Mouse (Mus musculus) midbrain, postnatal 0 days (tissue): ENCODE data around the gene Nav3. TPM values are rescaled to one million over a fixed set of nuclear protein-coding genes. Genes with fewer than 3 reads are reported as not detected.

ENCODE experiments used
- ATAC-seq: fragments of 200-750 bp; cut with Nextera tagmentation; 2 replicates; pipeline ENCODE4 v1.8.0; 2017; ENCODE audit warnings: moderate number of reproducible peaks, mild to moderate bottlenecking, moderate TSS enrichment, moderate library complexity; ENCODE audit not compliant: low FRiP score
- DNase-seq: peaks from one replicate; pipeline ENCODE4 v3.0.0-alpha.2; 2015; ENCODE audit warnings: low spot score
- H3K27ac ChIP-seq: fragments of 300-500 bp; sonication (generic); 2 replicates; pipeline ENCODE4 v1.5.1; 2014; ENCODE audit warnings: low read depth, mild to moderate bottlenecking, low read length, mixed read lengths
- H3K27me3 ChIP-seq: fragments of 300-500 bp; sonication (generic); 2 replicates; pipeline ENCODE4 v1.6.1; 2014; ENCODE audit warnings: low read length, control low read depth, mixed read lengths; ENCODE audit not compliant: insufficient read depth
- H3K36me3 ChIP-seq: fragments of 300-500 bp; sonication (generic); 2 replicates; pipeline ENCODE4 v1.6.1; 2014; ENCODE audit warnings: low read length, control low read depth, mixed read lengths; ENCODE audit not compliant: insufficient read depth
- H3K4me1 ChIP-seq: fragments of 300-500 bp; sonication (generic); 2 replicates; pipeline ENCODE4 v1.6.1; 2014; ENCODE audit warnings: mild to moderate bottlenecking, control low read depth, antibody characterized with exemption, low read length, mixed read lengths; ENCODE audit not compliant: insufficient read depth
- H3K4me2 ChIP-seq: fragments of 300-500 bp; sonication (generic); 2 replicates; pipeline ENCODE4 v1.6.1; 2014; ENCODE audit warnings: low read depth, mild to moderate bottlenecking, low read length, mixed read lengths; ENCODE audit not compliant: poor library complexity, severe bottlenecking
- H3K4me3 ChIP-seq: fragments of 300-500 bp; sonication (generic); 2 replicates; pipeline ENCODE4 v1.5.1; 2014; ENCODE audit warnings: low read depth, mild to moderate bottlenecking, low read length, moderate library complexity
- H3K9ac ChIP-seq: fragments of 300-500 bp; sonication (generic); replicated peaks from 2 replicates; pipeline ENCODE4 v1.6.1; 2014; ENCODE audit warnings: mild to moderate bottlenecking, low read length, moderate library complexity, mixed read lengths; ENCODE audit not compliant: poor library complexity, severe bottlenecking
- H3K9me3 ChIP-seq: fragments of 300-500 bp; sonication (generic); 2 replicates; pipeline ENCODE4 v1.6.1; 2016; ENCODE audit warnings: low read length, control low read depth
- CTCF ChIP-seq: IDR thresholded peaks from 2 replicates; pipeline ENCODE4 v1.5.1; 2016; ENCODE audit warnings: antibody characterized with exemption, mild to moderate bottlenecking
- WGBS: fragments of 180-500 bp; shearing (Covaris S2); extraction: QIAGEN DNeasy Blood & Tissue Kit; methylation state at CpG from one replicate; pipeline ENCODE4 v1.1.7; 2014; 5-methylcytosine and 5-hydroxymethylcytosine counted together
- polyA plus RNA-seq: library from polyadenylated mRNA; unstranded; fragments of >200 nt; fragmentation: Nextera tagmentation; extraction: Ambion mirVana; gene quantifications from 2 replicates; pipeline ENCODE4 v1.2.1, GENCODE M21; 2015
- total RNA-seq: library from RNA; depleted of rRNA; stranded (reverse); fragments of >200 nt; gene quantifications from 2 replicates; pipeline ENCODE4 v1.2.3, GENCODE M21; 2014

The Nav3 gene
- total and polyA plus RNA-seq, 2 experiments from 2014 or later = 18.9 to 121 TPM

GRCm38 (mm10) chr10:109718808-109719207, 737.2 kb downstream of the Nav3 start:
- Histone ChIP-seq H3K27me3 (no peaks in the 10 kb centered on the region), H3K9ac (no peak overlapping the region), H3K27ac (no peak overlapping the region), H3K4me3 (no peak overlapping the region), H3K36me3 (peaks cover 6% of the 10 kb centered on the region; the same call in 1 of the 2 replicates), H3K4me2 (no peak overlapping the region), H3K4me1 (no peaks in the 10 kb centered on the region), H3K9me3 (no peaks in the 10 kb centered on the region)
- no peak for TF ChIP-seq CTCF
- ATAC-seq = no peak
- DNase-seq = no peak
- WGBS = 67% methylated on average over 2 of the region's 2 CpGs

GRCm38 (mm10) chr10:109718390-109718789, 737.6 kb downstream of the Nav3 start:
- no peak for TF ChIP-seq CTCF
- Histone ChIP-seq H3K4me2 (no peak overlapping the region), H3K27ac (no peak overlapping the region), H3K9ac (no peak overlapping the region), H3K27me3 (no peaks in the 10 kb centered on the region), H3K36me3 (peaks cover 6% of the 10 kb centered on the region; the same call in 1 of the 2 replicates), H3K4me3 (no peak overlapping the region), H3K9me3 (no peaks in the 10 kb centered on the region), H3K4me1 (no peaks in the 10 kb centered on the region)
- ATAC-seq (no peak), DNase-seq (no peak)
- WGBS = 42% methylated on average over 5 of the region's 5 CpGs

- ATAC-seq = no peak
- 33% methylated on average over 5 of the region's 5 CpGs for WGBS
- H3K36me3 ChIP-seq = peaks cover 5% of the 10 kb centered on the region; the same call in 1 of the 2 replicates
These were observed 743.0 kb downstream of the Nav3 start for GRCm38 (mm10) chr10:109713001-109713400.

GRCm38 (mm10) chr10:109699771-109700335, 756.2 kb downstream of the Nav3 start:
- Histone ChIP-seq H3K9me3 (no peaks in the 10 kb centered on the region), H3K4me2 (no peak overlapping the region), H3K36me3 (peaks cover 3% of the 10 kb centered on the region; the same call in 1 of the 2 replicates), H3K27me3 (no peaks in the 10 kb centered on the region), H3K27ac (no peak overlapping the region), H3K4me1 (no peaks in the 10 kb centered on the region), H3K4me3 (no peak overlapping the region), H3K9ac (no peak overlapping the region)
- ATAC-seq (no peak), DNase-seq (peak; percentile 34)
- TF ChIP-seq CTCF = no peak
- WGBS = 40% methylated on average over 3 of the region's 3 CpGs

More at GRCm38 (mm10) chr10:109713001-109713400, 743.0 kb downstream of the Nav3 start:
- Histone ChIP-seq H3K27ac (no peak overlapping the region), H3K9me3 (no peaks in the 10 kb centered on the region), H3K9ac (no peak overlapping the region), H3K4me2 (no peak overlapping the region), H3K27me3 (no peaks in the 10 kb centered on the region), H3K4me3 (no peak overlapping the region), H3K4me1 (no peaks in the 10 kb centered on the region)
- TF ChIP-seq CTCF = peak; percentile 85
- peak; percentile 79 for DNase-seq

- Histone ChIP-seq H3K4me3 (no peak overlapping the region), H3K27me3 (no peaks in the 10 kb centered on the region), H3K9me3 (no peaks in the 10 kb centered on the region), H3K9ac (no peak overlapping the region), H3K27ac (no peak overlapping the region), H3K4me1 (no peaks in the 10 kb centered on the region), H3K4me2 (no peak overlapping the region), H3K36me3 (no peaks in the 10 kb centered on the region; the same call in 1 of the 2 replicates)
- ATAC-seq (no peak), DNase-seq (peak; percentile 57)
- no peak for TF ChIP-seq CTCF
- WGBS = 54% methylated on average over 3 of the region's 3 CpGs
These were observed 765.4 kb downstream of the Nav3 start for GRCm38 (mm10) chr10:109690564-109690963.
